Mouse (Mus musculus): Measurements from ENCODE around the gene Ablim1. TPM values are rescaled to one million over a fixed set of nuclear protein-coding genes. Genes with fewer than 3 reads are reported as not detected.

Gene Ablim1
- total and polyA plus RNA-seq, 2 experiments from 2014 or later, result 50.7 to 81.2 TPM

DNA sequence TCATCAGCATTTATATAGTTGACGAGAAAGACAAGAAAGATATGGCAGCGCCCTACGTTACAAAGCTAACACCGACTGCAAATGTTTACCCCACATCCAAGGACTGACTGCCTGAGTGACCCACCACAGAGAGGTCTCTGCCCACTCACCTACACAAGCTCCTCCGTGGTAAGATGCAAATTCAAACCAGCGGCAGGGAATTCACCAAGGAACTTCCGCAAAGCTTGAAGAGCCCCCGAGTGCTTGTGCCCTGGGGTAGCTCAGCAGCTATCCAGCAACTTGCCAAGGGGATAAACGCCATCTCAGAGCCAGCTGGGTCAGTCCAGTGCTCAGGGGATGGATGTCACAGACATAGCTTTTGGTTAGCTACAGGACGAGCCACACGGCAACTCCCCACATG, 95.0 kb downstream of the Ablim1 start:
- WGBS, result 68% methylated on average over 11 of the region's 11 CpGs
- no peak overlapping the region for H3K4me3 ChIP-seq (ENCODE audit: low read depth, low read length)
- H3K27me3 ChIP-seq (ENCODE audit: insufficient read depth, low read length), result no peaks in the 10 kb centered on the region
- H3K4me1 ChIP-seq (ENCODE audit: insufficient read depth, low read length), result no peaks in the 10 kb centered on the region
- no peaks in the 10 kb centered on the region for H3K36me3 ChIP-seq (ENCODE audit: insufficient read depth, low read length)
- H3K4me2 ChIP-seq (ENCODE audit: low read depth, low read length, poor library complexity, severe bottlenecking), result no peak overlapping the region
- TF ChIP-seq CTCF (IDR thresholded peaks at IDR 0.05), result no peak
- no peak for ATAC-seq (ENCODE audit: low FRiP score)
- H3K27ac ChIP-seq (ENCODE audit: low read depth, low read length), result no peak overlapping the region
- no peak overlapping the region for H3K9ac ChIP-seq (replicated peaks; ENCODE audit: low read length, poor library complexity, severe bottlenecking)
- DNase-seq (ENCODE audit: low spot score), result no peak
- no peaks in the 10 kb centered on the region for H3K9me3 ChIP-seq (ENCODE audit: low read length)

DNA sequence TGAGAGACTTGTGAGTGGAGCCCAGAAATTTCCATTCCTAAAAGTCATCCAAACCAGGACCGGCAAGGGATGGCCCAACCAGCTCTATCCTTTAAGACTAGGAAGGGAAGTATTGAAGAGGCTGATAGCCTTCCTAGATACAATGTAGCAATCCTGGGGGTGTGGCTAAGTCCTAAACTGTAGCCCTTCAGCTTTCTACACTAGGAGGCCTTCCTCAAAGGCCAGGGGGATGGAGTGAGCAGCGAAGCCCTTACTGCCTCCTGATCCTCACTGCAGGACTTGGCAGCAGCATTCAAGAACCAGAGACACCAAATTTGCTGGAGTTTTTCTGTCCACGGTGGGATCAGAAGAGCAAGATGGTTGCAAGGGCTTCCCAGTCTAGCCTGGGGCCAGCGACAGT, 97.6 kb downstream of the Ablim1 start:
- ATAC-seq (ENCODE audit: low FRiP score), result no peak
- 82% methylated on average over 4 of the region's 4 CpGs for WGBS

DNA sequence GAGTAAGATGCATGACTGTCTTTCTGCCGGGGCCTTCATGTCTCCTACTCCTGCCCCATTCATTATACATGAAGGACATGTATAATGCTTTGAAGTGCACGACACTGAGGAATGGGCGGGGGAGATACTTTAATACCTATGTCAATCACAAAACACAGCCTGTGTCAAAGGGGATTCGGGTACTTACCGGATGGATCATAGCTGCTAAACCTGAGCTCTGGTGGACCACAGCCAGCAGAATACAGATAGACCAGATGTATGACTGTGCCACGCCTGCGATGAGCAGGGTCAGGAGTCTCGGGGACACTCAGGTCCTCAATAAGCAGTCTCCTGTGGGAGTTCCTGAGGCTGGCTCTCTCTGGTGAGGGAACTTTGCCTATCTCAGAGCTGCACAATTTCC, 99.2 kb downstream of the Ablim1 start:
- no peak for ATAC-seq (ENCODE audit: low FRiP score)
- Histone ChIP-seq H3K4me1 (ENCODE audit: insufficient read depth, low read length) (no peaks in the 10 kb centered on the region), H3K27me3 (ENCODE audit: insufficient read depth, low read length) (no peaks in the 10 kb centered on the region), H3K9me3 (ENCODE audit: low read length) (no peaks in the 10 kb centered on the region), H3K9ac (replicated peaks; ENCODE audit: low read length, poor library complexity, severe bottlenecking) (no peak overlapping the region), H3K4me2 (ENCODE audit: low read depth, low read length, poor library complexity, severe bottlenecking) (no peak overlapping the region), H3K4me3 (ENCODE audit: low read depth, low read length) (no peak overlapping the region), H3K36me3 (ENCODE audit: insufficient read depth, low read length) (no peaks in the 10 kb centered on the region), H3K27ac (ENCODE audit: low read depth, low read length) (no peak overlapping the region)
- no peak for DNase-seq (ENCODE audit: low spot score)
- no peak for TF ChIP-seq CTCF (IDR thresholded peaks at IDR 0.05)
- WGBS, result 47% methylated on average over 8 of the region's 8 CpGs

More for the DNA sequence above, 97.6 kb downstream of the Ablim1 start:
- Histone ChIP-seq H3K9ac (replicated peaks; ENCODE audit: low read length, poor library complexity, severe bottlenecking) (no peak overlapping the region), H3K4me1 (ENCODE audit: insufficient read depth, low read length) (no peaks in the 10 kb centered on the region), H3K4me2 (ENCODE audit: low read depth, low read length, poor library complexity, severe bottlenecking) (no peak overlapping the region), H3K36me3 (ENCODE audit: insufficient read depth, low read length) (no peaks in the 10 kb centered on the region), H3K27ac (ENCODE audit: low read depth, low read length) (no peak overlapping the region), H3K27me3 (ENCODE audit: insufficient read depth, low read length) (no peaks in the 10 kb centered on the region), H3K4me3 (ENCODE audit: low read depth, low read length) (no peak overlapping the region), H3K9me3 (ENCODE audit: low read length) (no peaks in the 10 kb centered on the region)
- TF ChIP-seq CTCF (IDR thresholded peaks at IDR 0.05), result no peak
- DNase-seq (ENCODE audit: low spot score), result no peak

DNA sequence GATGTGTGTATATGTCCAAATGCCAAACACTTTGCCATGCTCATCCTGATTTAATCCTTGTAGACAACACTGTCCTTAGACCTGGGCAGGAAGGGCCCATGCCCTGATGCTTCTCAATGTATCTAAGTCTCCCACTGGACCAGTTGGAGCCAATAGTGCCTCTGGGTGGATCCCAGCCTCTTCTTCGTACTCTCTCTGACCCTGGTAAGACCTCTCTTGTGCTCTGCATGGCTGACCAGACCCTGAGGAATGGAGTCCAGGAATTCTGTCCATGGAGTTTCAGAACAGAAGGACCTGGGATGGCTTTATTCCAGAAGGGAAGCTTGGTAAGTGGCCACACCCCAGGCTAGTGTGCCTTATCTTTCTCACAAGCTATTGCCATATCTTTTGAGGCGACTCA, 102.3 kb downstream of the Ablim1 start:
- no peaks in the 10 kb centered on the region for H3K36me3 ChIP-seq (ENCODE audit: insufficient read depth, low read length)
- no peak for ATAC-seq (ENCODE audit: low FRiP score)
- H3K4me3 ChIP-seq (ENCODE audit: low read depth, low read length), result no peak overlapping the region
- no peaks in the 10 kb centered on the region for H3K27me3 ChIP-seq (ENCODE audit: insufficient read depth, low read length)
- no peaks in the 10 kb centered on the region for H3K9me3 ChIP-seq (ENCODE audit: low read length)
- no peak overlapping the region for H3K9ac ChIP-seq (replicated peaks; ENCODE audit: low read length, poor library complexity, severe bottlenecking)
- H3K4me1 ChIP-seq (ENCODE audit: insufficient read depth, low read length), result no peaks in the 10 kb centered on the region
- no peak overlapping the region for H3K27ac ChIP-seq (ENCODE audit: low read depth, low read length)
- TF ChIP-seq CTCF (IDR thresholded peaks at IDR 0.05), result no peak
- DNase-seq (ENCODE audit: low spot score), result no peak
- WGBS, result 51% methylated on average over 2 of the region's 2 CpGs
- H3K4me2 ChIP-seq (ENCODE audit: low read depth, low read length, poor library complexity, severe bottlenecking), result no peak overlapping the region

- no peaks in the 10 kb centered on the region for H3K27me3 ChIP-seq (ENCODE audit: insufficient read depth, low read length)
- no peak overlapping the region for H3K4me2 ChIP-seq (ENCODE audit: low read depth, low read length, poor library complexity, severe bottlenecking)
- no peaks in the 10 kb centered on the region for H3K4me1 ChIP-seq (ENCODE audit: insufficient read depth, low read length)
- H3K9ac ChIP-seq (replicated peaks; ENCODE audit: low read length, poor library complexity, severe bottlenecking), result no peak overlapping the region
- no peak for TF ChIP-seq CTCF (IDR thresholded peaks at IDR 0.05)
- no peak for ATAC-seq (ENCODE audit: low FRiP score)
- no peaks in the 10 kb centered on the region for H3K36me3 ChIP-seq (ENCODE audit: insufficient read depth, low read length)
- no peak overlapping the region for H3K27ac ChIP-seq (ENCODE audit: low read depth, low read length)
- DNase-seq (ENCODE audit: low spot score), result peak; percentile 30
- no peak overlapping the region for H3K4me3 ChIP-seq (ENCODE audit: low read depth, low read length)
- WGBS, result 76% methylated on average over 15 of the region's 15 CpGs
- no peaks in the 10 kb centered on the region for H3K9me3 ChIP-seq (ENCODE audit: low read length)
Observed at GRCm38 (mm10) chr19:57211444-57212111, 103.1 kb downstream of the Ablim1 start.

- Histone ChIP-seq H3K27me3 (ENCODE audit: insufficient read depth, low read length) (no peaks in the 10 kb centered on the region), H3K4me3 (ENCODE audit: low read depth, low read length) (no peak overlapping the region), H3K4me2 (ENCODE audit: low read depth, low read length, poor library complexity, severe bottlenecking) (no peak overlapping the region), H3K9me3 (ENCODE audit: low read length) (no peaks in the 10 kb centered on the region), H3K36me3 (ENCODE audit: insufficient read depth, low read length) (no peaks in the 10 kb centered on the region), H3K27ac (ENCODE audit: low read depth, low read length) (no peak overlapping the region), H3K4me1 (ENCODE audit: insufficient read depth, low read length) (no peaks in the 10 kb centered on the region), H3K9ac (replicated peaks; ENCODE audit: low read length, poor library complexity, severe bottlenecking) (no peak overlapping the region)
- 95% methylated on average over 2 of the region's 2 CpGs for WGBS
- no peak for DNase-seq (ENCODE audit: low spot score)
- TF ChIP-seq CTCF (IDR thresholded peaks at IDR 0.05), result no peak
- no peak for ATAC-seq (ENCODE audit: low FRiP score)
Observed at GRCm38 (mm10) chr19:57210924-57211323, 103.8 kb downstream of the Ablim1 start.
